Mouse (Mus musculus): ENCODE measurements around the gene Actrt3. TPM values are rescaled to one million over a fixed set of nuclear protein-coding genes. Genes with fewer than 3 reads are reported as not detected.

Actrt3 gene
- polyA plus RNA-seq, 1 experiment from 2014 or later = 0.15 TPM

DNA sequence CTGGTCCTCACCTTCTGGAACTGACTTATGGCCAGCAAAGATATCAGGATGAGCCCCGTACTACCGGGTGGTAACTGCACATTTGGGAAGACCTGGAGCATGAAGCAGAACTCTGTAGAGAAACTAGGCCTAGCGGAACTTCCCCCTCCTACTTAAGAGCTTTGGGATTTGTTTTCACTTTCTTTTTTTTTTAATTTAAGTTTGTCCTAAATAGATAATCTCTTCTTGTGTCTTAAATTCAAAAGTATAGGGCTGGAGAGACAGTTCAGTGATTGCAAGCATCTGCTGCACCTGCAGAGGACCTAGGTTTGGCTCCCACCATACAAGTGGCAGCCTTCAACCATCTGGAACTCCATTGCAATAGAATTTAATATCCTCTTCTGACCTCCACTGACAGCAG, 51.8 kb downstream of the Actrt3 start, which contains the start of gene Mecom:
Mecom (minus strand) TSS at position 101 of the 400 bp plus-strand sequence.
- ATAC-seq (ENCODE audit: low FRiP score) = no peak
- Histone ChIP-seq H3K36me3 (ENCODE audit: control insufficient read depth, insufficient read depth, low read length) (no peaks in the 10 kb centered on the region), H3K4me1 (ENCODE audit: control insufficient read depth, insufficient read depth, low read length) (no peaks in the 10 kb centered on the region), H3K9ac (ENCODE audit: low read length) (no peak within 1 kb of the TSS), H3K9me3 (ENCODE audit: control insufficient read depth, low read length) (no peaks in the 10 kb centered on the region), H3K27me3 (ENCODE audit: control insufficient read depth, insufficient read depth, low read length) (no peaks in the 10 kb centered on the region), H3K4me2 (no peak within 1 kb of the TSS), H3K4me3 (ENCODE audit: low read depth, low read length) (no peak within 1 kb of the TSS), H3K27ac (ENCODE audit: low read depth, low read length) (no peak within 1 kb of the TSS)
- WGBS = 84% methylated on average over 3 of the region's 3 CpGs
- no peak for DNase-seq (ENCODE audit: low spot score, missing footprints)

Other genes with a start within 250 kb of the Actrt3 start
- 32.7 and 37.1 TPM in 2 replicates for gene Mecom, start 51.9 kb downstream of the Actrt3 start, polyA plus RNA-seq (2014; fragmentation: Nextera tagmentation; extraction: Ambion mirVana)
- 37.5 and 38.7 TPM in 2 replicates for gene Mynn, start 2.1 kb upstream of the Actrt3 start, polyA plus RNA-seq (2014; fragmentation: Nextera tagmentation; extraction: Ambion mirVana)
- gene Lrriq4, start 44.6 kb upstream of the Actrt3 start, polyA plus RNA-seq (2014; fragmentation: Nextera tagmentation; extraction: Ambion mirVana) = not detected in 2 replicates
- 1.6 and 1.9 TPM in 2 replicates for gene Lrrc34, start 47.9 kb upstream of the Actrt3 start, polyA plus RNA-seq (2014; fragmentation: Nextera tagmentation; extraction: Ambion mirVana)
- gene Lrrc31, start 99.9 kb upstream of the Actrt3 start, polyA plus RNA-seq (2014; fragmentation: Nextera tagmentation; extraction: Ambion mirVana) = not detected in 2 replicates
- not detected in 2 replicates for gene Samd7, start 146.4 kb upstream of the Actrt3 start, polyA plus RNA-seq (2014; fragmentation: Nextera tagmentation; extraction: Ambion mirVana)
- 73.0 and 75.9 TPM in 2 replicates for gene Sec62, start 192.9 kb upstream of the Actrt3 start, polyA plus RNA-seq (2014; fragmentation: Nextera tagmentation; extraction: Ambion mirVana)